Mouse (Mus musculus) cerebellum, postnatal 14 days (tissue): Measurements from ENCODE around the gene Akap8l.

Source experiments
- DNase-seq, 2 experiments: peaks; one replicate each; pipeline ENCODE4 v3.0.0; 2021; ENCODE audit warnings: mixed read lengths in 2 of 2

Akap8l gene

GRCm38 (mm10) chr17:32356766-32357760, 6.7 kb upstream of the Akap8l start:
- no peak for DNase-seq

GRCm38 (mm10) chr17:32356281-32356680, 5.9 kb upstream of the Akap8l start:
- no peak for DNase-seq

- DNase-seq: no peak
Observed at GRCm38 (mm10) chr17:32355031-32355430, 4.6 kb upstream of the Akap8l start.

- DNase-seq: peak in 1 of 2 experiments; percentile 20
Observed at GRCm38 (mm10) chr17:32354211-32354610, 3.8 kb upstream of the Akap8l start.

GRCm38 (mm10) chr17:32353696-32354095, 3.3 kb upstream of the Akap8l start:
- peak; percentile 87 to 89 for DNase-seq

- no peak for DNase-seq
Observed at GRCm38 (mm10) chr17:32351726-32352125, 1.3 kb upstream of the Akap8l start.

GRCm38 (mm10) chr17:32351269-32351668, 862 bp upstream of the Akap8l start:
- DNase-seq: no peak

- DNase-seq: no peak
Observed at GRCm38 (mm10) chr17:32349851-32350381, 491 bp downstream of the Akap8l start.

- peak; percentile 55 to 64 for DNase-seq
Observed at GRCm38 (mm10) chr17:32349037-32349732, 1.2 kb downstream of the Akap8l start.

- DNase-seq: no peak
Observed at GRCm38 (mm10) chr17:32348406-32348805, 2.0 kb downstream of the Akap8l start.

GRCm38 (mm10) chr17:32341102-32341501, 9.3 kb downstream of the Akap8l start:
- DNase-seq: no peak

GRCm38 (mm10) chr17:32340110-32340509, 10.3 kb downstream of the Akap8l start:
- DNase-seq: no peak

- DNase-seq: no peak
Observed at GRCm38 (mm10) chr17:32335869-32336268, 14.5 kb downstream of the Akap8l start.

GRCm38 (mm10) chr17:32334921-32335320, 15.5 kb downstream of the Akap8l start:
- DNase-seq: no peak

GRCm38 (mm10) chr17:32333675-32334303, 16.6 kb downstream of the Akap8l start:
- no peak for DNase-seq

- no peak for DNase-seq
Observed at GRCm38 (mm10) chr17:32327501-32327900, 22.9 kb downstream of the Akap8l start.

GRCm38 (mm10) chr17:32322809-32323208, 27.6 kb downstream of the Akap8l start:
- DNase-seq: no peak

- peak in 1 of 2 experiments; percentile 15 for DNase-seq
Observed at GRCm38 (mm10) chr17:32321836-32322235, 28.6 kb downstream of the Akap8l start.

GRCm38 (mm10) chr17:32321390-32321734, 29.0 kb downstream of the Akap8l start:
- DNase-seq: no peak

GRCm38 (mm10) chr17:32320597-32321389, 29.6 kb downstream of the Akap8l start, which contains the start of gene Akap8:
TSS of gene Akap8 (minus strand) at chr17:32321238.
- DNase-seq: peak; percentile 97 to 98

- no peak for DNase-seq
Observed at GRCm38 (mm10) chr17:32319950-32320349, 30.5 kb downstream of the Akap8l start.

GRCm38 (mm10) chr17:32317708-32318107, 32.7 kb downstream of the Akap8l start:
- no peak for DNase-seq
